Mouse (Mus musculus) limb, embryonic 14.5 days (tissue): ENCODE measurements around the gene Nln. TPM values are rescaled to one million over a fixed set of nuclear protein-coding genes. Genes with fewer than 3 reads are reported as not detected.

Source experiments
- ATAC-seq: fragments of 200-750 bp; cut with Nextera tagmentation; 2 replicates; pipeline ENCODE4 v1.8.0; 2017; ENCODE audit warnings: low read depth, moderate number of reproducible peaks, moderate TSS enrichment; ENCODE audit not compliant: low FRiP score
- DNase-seq: peaks from one replicate; pipeline ENCODE4 v3.0.0-alpha.2; 2015; ENCODE audit warnings: low spot score
- H3K27ac ChIP-seq: fragments of 300-500 bp; sonication (generic); replicated peaks from 2 replicates; pipeline ENCODE4 v1.5.1; 2014; ENCODE audit warnings: low read depth, mild to moderate bottlenecking, low read length, moderate library complexity, mixed read lengths
- H3K27me3 ChIP-seq: fragments of 300-500 bp; sonication (generic); 2 replicates; pipeline ENCODE4 v1.6.1; 2014; ENCODE audit warnings: low read length, mixed read lengths; ENCODE audit not compliant: control insufficient read depth, insufficient read depth
- H3K36me3 ChIP-seq: fragments of 300-500 bp; sonication (generic); 2 replicates; pipeline ENCODE4 v1.6.1; 2014; ENCODE audit warnings: mild to moderate bottlenecking, low read length, moderate library complexity, mixed read lengths; ENCODE audit not compliant: control insufficient read depth, insufficient read depth
- H3K4me1 ChIP-seq: fragments of 300-500 bp; sonication (generic); 2 replicates; pipeline ENCODE4 v1.6.1; 2014; ENCODE audit warnings: antibody characterized with exemption, low read length, mixed read lengths; ENCODE audit not compliant: control insufficient read depth, insufficient read depth
- H3K4me2 ChIP-seq: fragments of 300-500 bp; sonication (generic); replicated peaks from 2 replicates; pipeline ENCODE4 v1.6.1; 2014; ENCODE audit warnings: low read depth, mild to moderate bottlenecking, low read length, moderate library complexity; ENCODE audit not compliant: severe bottlenecking
- H3K4me3 ChIP-seq: fragments of 300-500 bp; sonication (generic); replicated peaks from 2 replicates; pipeline ENCODE4 v1.5.1; 2014; ENCODE audit warnings: low read length
- H3K9ac ChIP-seq: fragments of 300-500 bp; sonication (generic); 2 replicates; pipeline ENCODE4 v1.6.1; 2014; ENCODE audit warnings: mild to moderate bottlenecking, low read depth, low read length, moderate library complexity; ENCODE audit not compliant: severe bottlenecking
- H3K9me3 ChIP-seq: fragments of 300-500 bp; sonication (generic); 2 replicates; pipeline ENCODE4 v1.6.1; 2016; ENCODE audit warnings: low read length; ENCODE audit not compliant: control insufficient read depth
- POLR2A ChIP-seq: fragments of 200-500 bp; IDR thresholded peaks from 2 replicates; pipeline ENCODE4 v1.8.0; 2012; ENCODE audit warnings: inconsistent platforms, mild to moderate bottlenecking, moderate library complexity, borderline replicate concordance; ENCODE audit not compliant: insufficient read depth, insufficient read length; ENCODE audit errors: extremely low read depth
- WGBS: fragments of 180-500 bp; shearing (Covaris S2); extraction: QIAGEN DNeasy Blood & Tissue Kit; methylation state at CpG from one replicate; pipeline ENCODE4 v1.1.7; 2014; 5-methylcytosine and 5-hydroxymethylcytosine counted together
- polyA plus RNA-seq, 2 experiments: library from polyadenylated mRNA; depleted of rRNA in 1 of 2; stranded (reverse) in 1 of 2; unstranded in 1 of 2; fragments of >200 nt; fragmentation: Nextera tagmentation in 1 of 2; extraction: Ambion mirVana in 1 of 2; gene quantifications; 2 replicates each; pipeline versions ENCODE4 v1.2.1 to v1.2.3; 2012 to 2014

Gene Nln
- polyA plus RNA-seq, 2 experiments: 9.8 to 16.6 TPM

GRCm38 (mm10) chr13:104011289-104011688, 98.1 kb downstream of the Nln start:
- no peak for ATAC-seq
- H3K9ac ChIP-seq: no peak overlapping the region
- H3K27me3 ChIP-seq: no peaks in the 10 kb centered on the region
- 89% methylated on average over 5 of the region's 5 CpGs for WGBS
- H3K4me2 ChIP-seq: no peak overlapping the region
- TF ChIP-seq POLR2A: no peak
- H3K27ac ChIP-seq: no peak overlapping the region
- no peak overlapping the region for H3K4me3 ChIP-seq
- no peak for DNase-seq
- H3K9me3 ChIP-seq: no peaks in the 10 kb centered on the region
- no peaks in the 10 kb centered on the region for H3K36me3 ChIP-seq
- H3K4me1 ChIP-seq: 0 out of 2 replicates have a peak, but pooled peaks cover 2% of the 10 kb centered on the region

GRCm38 (mm10) chr13:104005231-104005845, 104.1 kb downstream of the Nln start:
- Histone ChIP-seq H3K9me3 (no peaks in the 10 kb centered on the region), H3K4me3 (no peak overlapping the region), H3K27me3 (no peaks in the 10 kb centered on the region), H3K9ac (no peak overlapping the region), H3K4me1 (no peaks in the 10 kb centered on the region), H3K36me3 (no peaks in the 10 kb centered on the region), H3K4me2 (no peak overlapping the region), H3K27ac (no peak overlapping the region)
- WGBS: 85% methylated on average over 6 of the region's 6 CpGs
- no peak for DNase-seq
- TF ChIP-seq POLR2A: no peak
- ATAC-seq: no peak

- Histone ChIP-seq H3K36me3 (no peaks in the 10 kb centered on the region), H3K9me3 (no peaks in the 10 kb centered on the region), H3K27ac (no peak overlapping the region), H3K4me1 (no peaks in the 10 kb centered on the region), H3K4me3 (no peak overlapping the region), H3K9ac (no peak overlapping the region), H3K27me3 (no peaks in the 10 kb centered on the region), H3K4me2 (no peak overlapping the region)
- no peak for ATAC-seq
- no peak for DNase-seq
- WGBS: 80% methylated on average over 5 of the region's 5 CpGs
- TF ChIP-seq POLR2A: no peak
These were observed 115.3 kb downstream of the Nln start for GRCm38 (mm10) chr13:103994085-103994455.

GRCm38 (mm10) chr13:103993142-103994084, 116.0 kb downstream of the Nln start:
- ATAC-seq: no peak
- Histone ChIP-seq H3K36me3 (no peaks in the 10 kb centered on the region), H3K27ac (no peak overlapping the region), H3K9ac (no peak overlapping the region), H3K4me2 (no peak overlapping the region), H3K9me3 (no peaks in the 10 kb centered on the region), H3K4me1 (no peaks in the 10 kb centered on the region), H3K4me3 (no peak overlapping the region), H3K27me3 (no peaks in the 10 kb centered on the region)
- no peak for TF ChIP-seq POLR2A
- WGBS: 75% methylated on average over 8 of the region's 8 CpGs
- no peak for DNase-seq

- Histone ChIP-seq H3K9me3 (no peaks in the 10 kb centered on the region), H3K27me3 (no peaks in the 10 kb centered on the region), H3K4me1 (peaks cover 19% of the 10 kb centered on the region), H3K4me3 (no peak overlapping the region), H3K4me2 (no peak overlapping the region), H3K27ac (peak overlapping the region; percentile 89), H3K36me3 (no peaks in the 10 kb centered on the region), H3K9ac (no peak overlapping the region)
- ATAC-seq (peak; percentile 73), DNase-seq (peak; percentile 90)
- 11% methylated on average over 4 of the region's 4 CpGs for WGBS
- TF ChIP-seq POLR2A: no peak
These were observed 122.8 kb downstream of the Nln start for GRCm38 (mm10) chr13:103986660-103987059.
